Comparison of ENCODE assay signal across 14 mouse cellular contexts in the genomic region with DNA sequence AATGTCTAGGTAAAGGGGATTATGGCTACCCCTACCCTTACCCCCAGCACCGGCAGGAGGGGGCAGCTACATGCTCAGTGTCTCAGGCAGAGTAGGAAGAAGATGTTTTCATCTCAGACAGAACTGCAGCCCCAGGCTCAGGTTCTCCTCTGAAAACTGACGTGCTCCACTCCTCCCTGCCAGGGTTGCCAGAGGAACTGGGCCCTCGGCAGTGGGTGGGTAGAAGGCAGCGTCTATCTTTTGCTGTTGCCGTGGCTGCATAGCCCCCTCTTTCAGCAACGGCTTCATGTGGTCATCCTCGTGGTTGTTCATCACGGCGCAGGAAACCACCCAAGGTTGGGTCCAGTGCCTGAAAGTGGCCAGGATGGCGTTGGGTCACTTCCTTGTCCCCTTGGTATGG.
"Had no signal": no experiment of that assay in that cellular context is flagged by ENCODE, and none has a peak within 500 bp of the region (broad histone marks: within the 10 kb centered on the region; RNA-seq: fewer than 3 reads in every experiment).

No protein-coding gene starts in this region.

- H3K36me3 ChIP-seq: liver, embryonic 13.5 days; midbrain, embryonic 13.5 days; neural tube, embryonic 12.5 days; neural tube, embryonic 15.5 days; stomach, embryonic 15.5 days had no signal

- H3K9me3 ChIP-seq: liver, embryonic 13.5 days; midbrain, embryonic 13.5 days; neural tube, embryonic 12.5 days; neural tube, embryonic 15.5 days; stomach, embryonic 15.5 days had no signal

- H3K4me3 ChIP-seq: liver, embryonic 13.5 days; midbrain, embryonic 13.5 days; neural tube, embryonic 12.5 days; neural tube, embryonic 15.5 days; stomach, embryonic 15.5 days had no signal

- H3K4me1 ChIP-seq: liver, embryonic 13.5 days; neural tube, embryonic 12.5 days; stomach, embryonic 15.5 days had no signal

- H3K9ac ChIP-seq: liver, embryonic 13.5 days; midbrain, embryonic 13.5 days; neural tube, embryonic 12.5 days; neural tube, embryonic 15.5 days; stomach, embryonic 15.5 days had no signal

- H3K4me2 ChIP-seq: liver, embryonic 13.5 days; midbrain, embryonic 13.5 days; neural tube, embryonic 12.5 days; neural tube, embryonic 15.5 days; stomach, embryonic 15.5 days had no signal

- ATAC-seq: midbrain, embryonic 13.5 days had no signal

- H3K27me3 ChIP-seq: liver, embryonic 13.5 days; midbrain, embryonic 13.5 days; neural tube, embryonic 12.5 days; neural tube, embryonic 15.5 days; stomach, embryonic 15.5 days had no signal

- H3K27ac ChIP-seq: liver, embryonic 13.5 days; midbrain, embryonic 13.5 days; neural tube, embryonic 12.5 days; neural tube, embryonic 15.5 days; stomach, embryonic 15.5 days had no signal

- DNase-seq: kidney, adult 18-20 months; kidney, adult 9 months; kidney, postnatal 14 days; liver, embryonic 13.5 days; lung, adult 2 months; lung, postnatal 14 days; lung, postnatal 4 days; right cerebral cortex, postnatal 14 days; spleen, adult 18-20 months; thymus, postnatal 36 days had no signal
